Mouse (Mus musculus) gastrocnemius, postnatal 14 days (tissue): Measurements from ENCODE around the gene Ilkap. TPM values are rescaled to one million over a fixed set of nuclear protein-coding genes. Genes with fewer than 3 reads are reported as not detected.

ENCODE experiments used
- DNase-seq: peaks from one replicate; pipeline ENCODE4 v3.0.0; 2021; ENCODE audit warnings: mixed read lengths
- intact Hi-C: fragments of 180-260 bp; cut with DNase I; formaldehyde crosslinking; loops from one replicate; pipeline ENCODE4 v1.15.1; 2025; ENCODE audit warnings: low total_unique reads
- total RNA-seq, 2 experiments: library from RNA; stranded (reverse); gene quantifications; 2 replicates each; pipeline ENCODE4 v1.2.3; 2021

Gene Ilkap
- total RNA-seq, 2 experiments from 2014 or later, result 32.1 to 33.4 TPM

DNA sequence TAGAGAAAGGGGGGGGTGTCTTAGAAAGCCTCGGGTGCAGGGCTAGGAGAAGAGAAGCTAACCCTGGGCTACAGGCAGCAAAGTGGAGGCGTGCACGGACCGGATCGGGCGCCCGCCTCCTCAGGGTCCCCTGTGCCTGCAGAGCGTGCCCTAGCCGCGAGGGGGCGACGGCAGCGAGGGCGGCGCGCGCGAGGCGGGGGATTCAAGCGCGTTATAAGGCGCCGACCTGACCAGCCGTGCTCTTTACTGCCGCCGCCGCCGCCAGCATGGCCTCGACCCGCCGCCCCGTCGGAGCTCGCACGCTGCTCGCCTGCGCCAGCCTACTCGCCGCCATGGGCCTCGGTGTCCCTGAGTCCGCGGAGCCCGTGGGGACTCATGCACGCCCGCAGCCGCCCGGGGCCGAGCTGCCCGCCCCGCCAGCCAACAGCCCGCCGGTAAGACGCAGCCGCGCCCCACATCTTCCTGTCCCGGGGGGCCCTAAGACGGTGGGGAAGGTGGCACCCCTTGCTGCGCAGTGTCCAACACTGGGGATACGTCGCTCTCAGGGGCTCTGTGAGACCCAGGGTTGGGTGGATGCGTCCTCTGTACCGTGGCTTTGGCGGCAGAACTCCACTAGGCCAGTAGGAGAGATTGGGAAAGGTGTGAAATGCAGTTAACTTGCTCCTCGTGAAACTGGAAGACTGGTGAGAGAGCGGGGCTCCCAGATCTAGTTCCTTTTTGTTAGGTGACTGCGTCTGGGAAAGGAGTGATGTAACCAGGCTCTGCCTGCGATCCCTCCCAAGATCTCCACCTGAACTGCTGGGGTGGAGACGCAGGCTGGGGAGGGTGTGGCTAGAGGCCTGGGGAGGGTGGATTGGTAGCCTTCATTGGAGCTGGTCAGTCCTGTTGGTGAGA, 32.2 kb downstream of the Ilkap start, which contains the start of gene Erfe:
Gene Erfe, plus strand, starts transcription at position 216 of the 894 bp plus-strand sequence.
- intact Hi-C loops, result no loop called here
- peak; percentile 76 for DNase-seq

DNA sequence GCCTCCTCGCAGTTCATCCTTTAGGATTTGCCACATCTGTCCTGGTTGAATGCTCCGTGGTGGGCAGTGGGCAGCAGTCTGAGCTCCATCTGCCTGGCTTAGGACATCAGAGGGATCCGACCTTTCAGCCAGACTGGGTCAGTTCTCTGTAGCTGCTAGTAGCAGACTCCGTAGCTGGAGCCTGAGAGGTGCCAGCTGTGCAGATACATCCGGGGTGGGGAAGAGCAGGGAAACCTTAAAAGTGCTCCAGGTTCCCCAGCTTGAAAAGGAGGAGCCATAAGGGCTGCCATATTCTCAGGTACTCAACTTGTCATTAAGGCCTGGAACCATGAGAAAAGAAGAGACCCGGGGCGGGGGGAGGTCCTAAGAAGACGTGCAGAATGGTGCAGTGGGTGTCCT, 32.8 kb downstream of the Ilkap start:
- intact Hi-C loops, result no loop called here
- DNase-seq, result no peak

DNA sequence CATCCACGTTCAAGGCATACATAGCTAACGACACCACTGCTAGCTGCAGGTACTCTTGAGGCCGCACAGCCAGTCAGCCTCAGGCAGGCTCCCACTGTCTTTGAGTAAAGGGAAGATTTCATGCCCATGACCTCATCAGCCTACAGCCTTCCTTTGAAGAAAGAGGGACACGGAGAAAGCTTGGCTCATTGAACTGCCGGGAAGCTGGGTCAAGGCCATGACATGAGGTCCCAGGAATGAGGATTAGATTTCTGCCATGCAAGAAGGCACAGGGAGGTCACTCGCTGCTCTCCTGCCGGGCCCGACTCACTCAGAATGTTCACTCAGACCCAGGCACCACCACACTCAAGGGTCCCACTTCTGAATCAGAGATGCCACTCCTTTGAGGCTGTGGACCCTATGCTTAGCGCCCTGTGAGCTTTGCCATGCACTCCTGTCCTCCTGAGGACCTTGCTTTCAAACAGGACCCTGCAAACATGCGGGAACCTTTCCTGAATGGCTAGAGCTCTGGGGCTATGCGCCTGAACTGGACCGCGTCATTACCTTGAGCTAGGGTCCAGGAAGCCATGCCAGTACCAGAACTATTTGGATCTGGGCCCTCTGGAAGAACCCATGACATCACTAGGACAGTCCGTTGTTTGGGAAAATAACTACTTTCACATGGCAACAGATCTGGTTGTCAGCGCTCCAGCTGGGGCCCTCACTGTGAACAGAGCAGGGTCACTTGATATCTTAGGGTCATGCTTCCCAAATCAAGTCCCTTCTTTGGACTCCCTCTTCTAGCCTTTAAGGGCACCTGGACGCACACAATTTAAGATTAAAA, 33.6 kb downstream of the Ilkap start:
- intact Hi-C loops, result no loop called here
- DNase-seq, result no peak

DNA sequence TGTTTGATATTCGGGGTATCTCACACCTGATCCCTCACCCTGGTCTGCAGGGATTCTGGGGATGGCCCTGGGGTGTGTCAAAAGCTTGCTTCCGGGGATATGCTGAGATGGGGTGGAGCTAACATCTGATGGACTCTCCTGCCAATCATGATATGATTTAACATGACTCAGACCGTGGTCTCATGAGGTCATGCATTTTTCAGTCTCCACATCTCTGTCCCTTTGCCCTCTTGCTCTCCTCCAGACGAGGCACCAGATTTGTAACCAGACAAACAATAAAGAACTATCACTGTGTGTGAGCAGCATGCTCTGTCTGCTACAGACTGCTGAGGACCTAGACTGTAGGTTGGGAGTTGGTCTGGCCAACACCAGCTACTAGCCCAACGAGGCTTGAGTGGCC, 36.5 kb downstream of the Ilkap start:
- intact Hi-C loops, result no loop called here
- DNase-seq, result no peak

DNA sequence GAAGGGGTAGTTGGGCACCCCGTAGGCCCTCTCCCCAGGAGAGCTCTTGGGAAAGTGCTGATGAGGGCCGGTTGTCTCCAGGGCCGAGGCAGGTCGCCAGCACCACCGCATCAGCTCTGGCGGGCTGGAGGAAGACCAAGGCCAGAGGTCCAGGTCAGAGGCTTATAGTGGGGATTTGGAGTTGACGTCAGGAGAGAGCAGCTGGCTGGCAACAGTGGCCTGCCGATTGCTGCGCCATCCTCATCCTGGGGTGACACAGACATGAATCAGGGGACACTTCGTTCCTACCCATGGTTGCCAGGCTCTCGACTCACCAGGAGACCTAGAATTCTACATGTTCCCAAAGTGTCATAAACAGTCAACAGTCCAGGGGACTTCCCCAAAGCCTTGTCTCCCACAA, 42.5 kb downstream of the Ilkap start:
- no peak for DNase-seq

DNA sequence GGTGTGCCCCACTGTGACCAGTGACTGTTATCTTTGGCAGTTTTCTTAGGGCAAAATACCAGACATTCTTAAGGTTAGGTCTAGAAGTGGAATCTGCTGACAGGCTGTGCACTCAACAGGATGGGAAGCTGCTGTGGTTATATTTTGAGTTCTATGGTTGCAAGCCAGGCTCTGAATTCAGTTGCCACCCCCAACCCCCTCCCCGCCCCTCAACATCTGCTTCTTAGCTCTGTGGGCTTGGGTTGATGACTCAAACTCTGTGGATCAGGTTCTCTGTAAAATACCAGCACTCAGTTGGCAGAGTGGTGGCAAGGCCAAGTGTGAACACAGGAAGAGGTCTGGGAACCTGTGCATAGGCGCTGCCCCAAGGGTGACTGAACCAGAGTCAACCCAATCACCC, 46.3 kb downstream of the Ilkap start:
- DNase-seq, result no peak
- intact Hi-C loops, result no loop called here

More for the DNA sequence above, 42.5 kb downstream of the Ilkap start:
- intact Hi-C loops, result no loop called here

DNA sequence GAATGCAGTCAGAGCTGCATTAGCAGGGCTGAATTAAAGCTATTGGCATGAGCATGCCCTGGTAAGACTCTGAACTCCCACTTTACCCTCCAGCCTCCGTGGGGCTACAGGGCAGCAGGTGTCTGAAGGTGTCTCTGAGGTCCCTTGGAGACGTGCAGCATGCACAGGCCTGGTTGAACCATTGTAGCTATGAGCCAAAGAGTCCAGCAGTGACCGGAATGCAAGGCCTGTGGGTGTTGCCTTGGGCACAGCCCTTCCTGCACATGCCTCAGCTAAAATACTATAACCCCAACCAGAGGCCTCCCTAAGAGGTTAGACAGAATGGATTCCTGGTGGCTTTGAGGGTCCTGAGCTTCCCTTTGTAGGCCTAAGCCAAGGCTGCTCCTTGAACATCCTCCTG, 47.4 kb downstream of the Ilkap start:
- intact Hi-C loops, result no loop called here
- no peak for DNase-seq

DNA sequence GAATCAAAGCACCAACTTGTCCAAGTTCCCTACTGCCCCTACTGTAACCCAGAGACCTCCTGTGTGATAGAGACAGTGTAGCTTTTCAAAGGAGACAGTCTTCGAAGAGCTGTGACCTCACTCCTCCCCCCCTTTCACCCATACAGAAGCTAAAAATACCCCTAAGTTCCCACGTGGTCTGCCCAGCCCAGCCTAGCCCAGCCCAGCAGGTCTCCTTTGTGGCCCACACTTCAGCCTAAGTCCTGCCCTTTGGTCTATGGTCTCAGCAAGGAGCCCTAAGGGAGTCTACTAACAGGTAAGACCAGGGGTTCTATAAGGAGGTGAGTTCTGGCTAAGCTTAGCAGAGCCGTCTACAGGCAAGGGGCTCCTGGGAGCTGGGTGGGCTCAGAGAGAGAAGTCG, 47.8 kb downstream of the Ilkap start, which contains the start of gene Klhl30:
Gene Klhl30, plus strand, starts transcription at position 176 of the 400 bp plus-strand sequence.
- no peak for DNase-seq
- intact Hi-C loops, result no loop called here

DNA sequence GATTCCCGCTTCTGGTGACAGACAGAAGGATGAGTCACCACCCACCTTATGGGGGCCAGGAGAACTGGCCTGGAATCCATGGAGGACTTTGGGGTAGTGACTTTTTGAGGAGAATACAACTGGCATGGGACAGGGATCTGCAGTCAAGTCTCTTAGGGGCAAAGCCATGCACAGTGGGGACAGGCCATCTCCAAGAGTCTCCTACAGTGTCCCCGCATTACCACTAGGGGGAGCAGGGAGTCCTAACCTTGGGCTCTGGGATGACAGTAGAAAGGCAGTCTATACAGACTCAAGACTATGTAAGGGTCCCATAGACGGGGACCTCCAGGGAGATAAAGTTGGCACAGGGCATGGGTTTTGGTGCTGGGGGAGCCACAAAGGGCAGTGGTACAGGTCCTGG, 51.7 kb downstream of the Ilkap start:
- peak; percentile 61 for DNase-seq
- intact Hi-C loops, result no loop called here

DNA sequence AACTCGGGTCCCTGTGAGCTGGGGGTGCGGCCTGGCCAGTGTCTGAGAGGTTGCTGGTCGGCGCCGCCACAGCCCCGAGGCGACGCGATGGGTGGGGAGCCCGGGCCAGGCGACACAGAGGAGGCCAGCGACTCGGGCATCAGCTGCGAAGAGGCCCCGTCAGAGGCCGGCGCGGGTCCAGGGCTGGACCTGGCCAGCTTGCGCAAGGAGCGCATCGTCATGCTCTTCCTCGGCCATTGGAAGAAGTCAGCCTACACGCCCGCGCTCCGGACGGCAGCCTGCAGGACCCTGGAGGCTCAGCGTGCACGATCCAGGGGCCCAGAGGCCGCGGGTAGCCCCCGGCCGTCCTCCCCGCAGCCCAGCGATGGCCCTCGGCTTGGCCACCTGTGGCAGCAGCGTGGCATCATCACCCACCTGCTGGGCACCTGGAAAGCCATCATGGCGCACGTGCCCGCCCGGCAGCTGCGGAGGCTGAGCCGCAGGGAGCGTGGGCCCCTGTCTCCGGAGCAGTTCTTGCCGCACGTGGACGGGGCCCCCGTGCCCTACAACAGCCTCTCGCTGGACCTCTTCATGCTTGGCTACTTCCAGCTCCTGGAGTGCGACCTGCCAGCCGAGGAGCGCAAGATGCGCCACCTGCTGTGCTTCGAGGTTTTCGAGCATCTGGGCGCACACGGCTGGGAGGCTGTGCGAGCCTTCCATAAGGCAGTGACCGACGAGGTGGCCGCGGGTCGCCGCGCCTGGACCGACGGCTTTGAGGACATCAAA, 53.5 kb downstream of the Ilkap start:
- DNase-seq, result peak; percentile 49
- intact Hi-C loops, result no loop called here

DNA sequence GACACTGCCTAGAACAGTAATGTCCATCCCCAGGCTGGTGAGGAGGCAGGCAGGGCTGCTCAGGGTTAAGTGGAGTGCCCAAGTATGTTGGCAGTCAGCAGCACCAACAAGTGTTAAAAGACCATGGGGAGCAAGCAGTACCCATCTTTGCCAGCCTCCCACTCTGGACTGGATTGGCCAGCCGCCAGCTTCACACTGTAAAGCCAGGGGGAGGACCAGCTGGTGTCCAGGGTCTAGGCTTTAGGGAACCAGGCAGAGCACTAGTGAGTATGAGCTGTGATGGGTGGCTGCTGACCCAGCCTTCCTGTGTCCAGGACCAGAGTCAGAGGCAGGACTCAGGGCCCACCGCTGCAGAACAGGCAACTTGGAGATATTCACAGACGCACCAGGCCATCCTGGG, 54.6 kb downstream of the Ilkap start:
- intact Hi-C loops, result no loop called here
- DNase-seq, result no peak

DNA sequence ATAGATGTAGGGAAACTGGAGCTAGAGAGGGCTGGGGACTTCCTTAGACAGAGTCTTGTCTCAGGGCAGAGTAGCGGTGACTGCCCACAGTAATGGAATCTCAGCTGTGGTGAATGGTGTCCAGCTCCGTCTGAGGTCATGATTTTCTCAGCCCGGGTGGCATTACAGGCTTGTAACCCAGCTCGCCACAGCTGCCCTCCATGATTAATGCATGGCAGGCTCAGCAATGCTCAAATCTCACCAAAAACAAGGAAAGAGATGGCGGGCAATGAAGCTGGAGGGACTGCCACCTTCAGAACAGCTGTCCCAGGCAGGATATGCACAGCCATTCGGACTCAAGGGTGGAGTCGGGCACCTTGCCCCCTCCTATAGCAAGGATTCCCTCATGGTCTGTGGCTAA, 61.3 kb downstream of the Ilkap start:
- intact Hi-C loops, result no loop called here
- DNase-seq, result no peak

DNA sequence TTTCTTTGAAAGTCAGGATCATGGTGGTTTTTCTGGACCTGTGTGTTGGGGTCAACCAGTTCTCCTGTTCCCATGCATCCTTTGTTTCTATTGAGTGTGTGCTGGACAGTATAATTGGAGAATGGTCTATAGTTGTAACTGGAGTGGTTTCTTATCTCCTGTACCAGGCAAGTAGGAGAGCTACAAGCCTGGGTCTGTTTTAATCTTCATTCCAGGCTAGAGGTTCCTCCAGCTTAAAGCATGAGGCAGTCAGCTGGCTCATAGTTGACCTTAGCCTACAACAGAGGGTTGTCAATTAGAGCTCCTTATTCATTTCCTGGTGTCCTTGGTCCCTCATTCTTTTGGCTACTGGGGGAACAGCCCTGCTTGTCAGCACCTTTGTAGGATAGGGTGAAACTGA, 65.0 kb downstream of the Ilkap start:
- no peak for DNase-seq
- intact Hi-C loops, result no loop called here

DNA sequence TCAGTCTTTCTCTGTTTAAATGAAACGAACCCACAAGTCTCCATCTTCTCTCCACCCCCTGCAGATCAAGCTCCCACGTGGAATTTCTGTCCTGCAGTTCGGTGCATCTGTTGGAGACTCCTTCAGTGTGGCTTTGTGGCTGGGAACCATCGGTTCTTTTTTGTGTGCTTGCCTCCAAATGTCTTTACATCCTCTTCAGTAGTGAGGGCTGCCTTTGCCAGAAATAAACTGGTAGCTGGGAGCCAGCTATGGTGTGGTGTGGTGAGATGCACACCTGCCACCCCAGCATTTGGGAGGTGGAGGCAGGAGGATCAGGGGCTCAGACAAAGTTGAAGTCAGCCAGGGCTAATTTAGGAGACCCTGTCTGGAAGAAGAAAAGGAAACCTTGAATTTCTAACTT, 66.5 kb downstream of the Ilkap start:
- intact Hi-C loops, result no loop called here
- no peak for DNase-seq

DNA sequence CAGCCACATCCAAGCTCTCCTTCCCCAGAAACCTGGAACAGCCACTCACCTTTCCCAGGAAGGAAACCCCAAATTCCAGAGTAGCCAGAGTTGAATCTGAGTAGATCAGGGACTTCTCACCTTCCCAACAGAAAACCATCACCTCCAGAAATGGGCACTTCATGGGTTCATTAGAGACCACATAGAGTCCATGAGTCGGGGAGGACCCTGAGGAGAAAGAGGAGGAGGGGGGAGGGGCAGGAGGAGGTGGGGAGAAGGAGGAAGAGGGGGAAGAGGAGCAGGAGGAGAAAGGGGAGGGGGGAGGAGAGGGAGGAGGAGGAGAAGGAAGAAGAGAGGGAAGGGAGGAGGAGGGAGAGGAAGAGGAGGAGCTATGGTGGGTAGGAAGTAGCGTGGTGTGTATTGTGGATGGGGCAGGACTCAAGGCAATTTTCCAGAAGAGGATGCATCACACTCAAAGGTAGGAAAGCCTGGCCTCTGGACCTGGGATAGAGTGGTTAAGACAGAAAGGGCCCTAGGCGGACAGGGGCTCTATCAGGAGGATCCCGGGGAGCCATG, 73.0 kb downstream of the Ilkap start:
- DNase-seq, result no peak
- intact Hi-C loops, result no loop called here

DNA sequence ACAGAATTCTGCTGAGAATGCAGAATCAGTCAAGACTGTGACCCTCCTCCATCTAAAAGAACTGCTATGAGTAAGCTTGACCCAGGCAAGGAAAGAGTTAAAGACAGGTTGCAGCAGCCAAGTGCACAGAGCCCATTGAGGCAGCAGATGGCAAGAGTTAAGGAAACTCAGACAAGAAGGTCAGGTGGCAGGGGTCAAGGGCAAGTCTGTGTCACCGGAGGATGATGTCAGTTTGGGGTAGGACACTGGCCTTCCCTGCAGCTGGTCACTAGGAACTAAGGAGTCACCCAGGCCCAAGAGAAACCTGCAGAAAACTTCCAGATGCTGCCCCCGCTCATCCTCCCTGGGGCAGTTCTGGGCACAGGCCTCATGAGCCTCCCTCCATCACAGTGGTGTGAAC, 74.0 kb downstream of the Ilkap start:
- intact Hi-C loops, result no loop called here
- DNase-seq, result no peak
